Mouse (Mus musculus): ENCODE results near the gene Gm10073. TPM values are rescaled to one million over a fixed set of nuclear protein-coding genes. Genes with fewer than 3 reads are reported as not detected.
A peak's percentile ranks its signal among the peaks of the same experiment; 100 is the strongest.
"Not testable (repeated sequence)": the region's sequence is repeated elsewhere in the genome, so short reads cannot be mapped to it uniquely, and the experiment has no call there.

The Gm10073 gene
- total RNA-seq, 2 experiments from 2014 or later = 76.4 to 91.4 TPM

GRCm38 (mm10) chr8:106603131-106603819 lies 30.0 kb upstream of the Gm10073 start, which contains the start of gene Cdh1:
Gene Cdh1 (plus strand): TSS chr8:106603351.
- peak; percentile 9 to 23 for DNase-seq (ENCODE audit: low spot score in 2 of 2)
- intact Hi-C loops (cut with DNase I) = no loop called here

GRCm38 (mm10) chr8:106599265-106599979 lies 26.2 kb upstream of the Gm10073 start:
- no peak for DNase-seq (ENCODE audit: low spot score in 2 of 2)
- intact Hi-C loops (cut with DNase I) = no loop called here

- DNase-seq (ENCODE audit: low spot score in 2 of 2) = no peak
- intact Hi-C loops (cut with DNase I) = no loop called here
These were observed 23.8 kb upstream of the Gm10073 start for GRCm38 (mm10) chr8:106597067-106597466.

GRCm38 (mm10) chr8:106595623-106596022 lies 22.4 kb upstream of the Gm10073 start:
- intact Hi-C loops (cut with DNase I); DNase-seq (ENCODE audit: low spot score in 2 of 2): not testable (repeated sequence)

GRCm38 (mm10) chr8:106592458-106592857 lies 19.2 kb upstream of the Gm10073 start:
- intact Hi-C loops (cut with DNase I) = no loop called here
- DNase-seq (ENCODE audit: low spot score in 2 of 2) = no peak

- intact Hi-C loops (cut with DNase I) = no loop called here
- DNase-seq (ENCODE audit: low spot score in 2 of 2) = no peak
These were observed 15.5 kb upstream of the Gm10073 start for GRCm38 (mm10) chr8:106588443-106589431.

GRCm38 (mm10) chr8:106586896-106587295 lies 13.6 kb upstream of the Gm10073 start:
- no peak for DNase-seq (ENCODE audit: low spot score in 2 of 2)
- intact Hi-C loops (cut with DNase I) = no loop called here

GRCm38 (mm10) chr8:106585671-106586037 lies 12.4 kb upstream of the Gm10073 start:
- DNase-seq (ENCODE audit: low spot score in 2 of 2) = no peak
- intact Hi-C loops (cut with DNase I) = no loop called here

GRCm38 (mm10) chr8:106584942-106585670 lies 11.8 kb upstream of the Gm10073 start:
- intact Hi-C loops (cut with DNase I) = no loop called here
- no peak for DNase-seq (ENCODE audit: low spot score in 2 of 2)

GRCm38 (mm10) chr8:106581344-106582088 lies 8.3 kb upstream of the Gm10073 start:
- DNase-seq (ENCODE audit: low spot score in 2 of 2) = no peak
- intact Hi-C loops (cut with DNase I) = no loop called here

- intact Hi-C loops (cut with DNase I) = no loop called here
These were observed 6.2 kb upstream of the Gm10073 start for GRCm38 (mm10) chr8:106579510-106579909.

GRCm38 (mm10) chr8:106576849-106577555 lies 3.7 kb upstream of the Gm10073 start:
- intact Hi-C loops (cut with DNase I) = no loop called here
- no peak for DNase-seq (ENCODE audit: low spot score in 2 of 2)

More at GRCm38 (mm10) chr8:106579510-106579909, 6.2 kb upstream of the Gm10073 start:
- DNase-seq (ENCODE audit: low spot score in 2 of 2) = no peak

- intact Hi-C loops (cut with DNase I) = no loop called here
- no peak for DNase-seq (ENCODE audit: low spot score in 2 of 2)
These were observed 1.0 kb upstream of the Gm10073 start for GRCm38 (mm10) chr8:106574283-106574682.

- DNase-seq (ENCODE audit: low spot score in 2 of 2); intact Hi-C loops (cut with DNase I): not testable (repeated sequence)
These were observed 1.1 kb downstream of the Gm10073 start for GRCm38 (mm10) chr8:106572175-106572574.

- intact Hi-C loops (cut with DNase I) = no loop called here
- no peak for DNase-seq (ENCODE audit: low spot score in 2 of 2)
These were observed 1.6 kb downstream of the Gm10073 start for GRCm38 (mm10) chr8:106571551-106572172.

GRCm38 (mm10) chr8:106570386-106570785 lies 2.9 kb downstream of the Gm10073 start:
- no peak for DNase-seq (ENCODE audit: low spot score in 2 of 2)
- intact Hi-C loops (cut with DNase I) = no loop called here

- no peak for DNase-seq (ENCODE audit: low spot score in 2 of 2)
- intact Hi-C loops (cut with DNase I) = no loop called here
These were observed 4.3 kb downstream of the Gm10073 start for GRCm38 (mm10) chr8:106569006-106569405.
